Mouse (Mus musculus): Measurements from ENCODE around the gene Gabrb3.

- TF ChIP-seq GATA1 (IDR thresholded peaks at IDR 0.05; ENCODE audit: borderline replicate concordance, low read length) (no peak), FLI1 (IDR thresholded peaks at IDR 0.05; ENCODE audit: low read length) (no peak)
Observed at GRCm38 (mm10) chr7:57746836-57747235, 327.3 kb downstream of the Gabrb3 start.

Data from megakaryocyte, embryonic 14.5 days (primary cell).